Mouse (Mus musculus): ENCODE results near the gene Ahcyl2.

- no peak for TF ChIP-seq GATA1 (IDR thresholded peaks at IDR 0.05; ENCODE audit: low read length)
- no peak for TF ChIP-seq TAL1 (IDR thresholded peaks at IDR 0.05; ENCODE audit: low read length)
These were observed 148.9 kb downstream of the Ahcyl2 start, which contains the start of gene Strip2 for GRCm38 (mm10) chr6:29916530-29917382.

Data from erythroblast, embryonic 14.5 days (primary cell).